Mouse (Mus musculus) splenic B cell, adult 2 months (primary cell): ENCODE data around the gene Tex14.
"Not testable (repeated sequence)": the region's sequence is repeated elsewhere in the genome, so short reads cannot be mapped to it uniquely, and the experiment has no call there.

ENCODE experiments used
- DNase-seq: peaks from one replicate; pipeline ENCODE4 v3.0.0-alpha.2; 2011; ENCODE audit warnings: low read depth, low spot score
- H3K27me3 ChIP-seq: 2 replicates; pipeline ENCODE4 v1.6.1; 2012; ENCODE audit warnings: mild to moderate bottlenecking, low read length, moderate library complexity, mixed read lengths; ENCODE audit not compliant: control insufficient read depth, poor library complexity, insufficient read depth, severe bottlenecking
- H3K36me3 ChIP-seq: 2 replicates; pipeline ENCODE4 v1.6.1; 2012; ENCODE audit warnings: mild to moderate bottlenecking, low read length, moderate library complexity, mixed read lengths; ENCODE audit not compliant: control insufficient read depth, poor library complexity, insufficient read depth, severe bottlenecking

Tex14 gene

GRCm38 (mm10) chr11:87404876-87405275, at the start of gene Tex14, which contains the start of gene Rad51c:
TSS of gene Tex14 (plus strand) at chr11:87405065.
TSS of gene Rad51c (minus strand) at chr11:87404954.
- H3K36me3 ChIP-seq, result no peaks in the 10 kb centered on the region
- no peaks in the 10 kb centered on the region for H3K27me3 ChIP-seq
- DNase-seq, result no peak

GRCm38 (mm10) chr11:87357317-87358300, 47.3 kb upstream of the Tex14 start:
- DNase-seq, result peak; percentile 19
- H3K27me3 ChIP-seq, result no peaks in the 10 kb centered on the region
- no peaks in the 10 kb centered on the region for H3K36me3 ChIP-seq

- Histone ChIP-seq H3K27me3 (no peaks in the 10 kb centered on the region), H3K36me3 (no peaks in the 10 kb centered on the region)
- DNase-seq, result peak; percentile 65
Observed at GRCm38 (mm10) chr11:87358331-87359261, 46.3 kb upstream of the Tex14 start, which contains the start of gene Ppm1e. TSS of gene Ppm1e (minus strand) at chr11:87359023.

- H3K36me3 ChIP-seq, result no peaks in the 10 kb centered on the region
- DNase-seq, result no peak
- H3K27me3 ChIP-seq, result no peaks in the 10 kb centered on the region
Observed at GRCm38 (mm10) chr11:87359262-87359612, 45.6 kb upstream of the Tex14 start.

- DNase-seq, result no peak
- no peaks in the 10 kb centered on the region for H3K36me3 ChIP-seq
- no peaks in the 10 kb centered on the region for H3K27me3 ChIP-seq
Observed at GRCm38 (mm10) chr11:87365120-87365519, 39.7 kb upstream of the Tex14 start.

- no peak for DNase-seq
- Histone ChIP-seq H3K36me3 (no peaks in the 10 kb centered on the region), H3K27me3 (no peaks in the 10 kb centered on the region)
Observed at GRCm38 (mm10) chr11:87367061-87367460, 37.8 kb upstream of the Tex14 start.

GRCm38 (mm10) chr11:87367865-87368580, 36.8 kb upstream of the Tex14 start:
- Histone ChIP-seq H3K36me3 (no peaks in the 10 kb centered on the region), H3K27me3 (no peaks in the 10 kb centered on the region)
- DNase-seq, result no peak

- no peaks in the 10 kb centered on the region for H3K36me3 ChIP-seq
- no peak for DNase-seq
- no peaks in the 10 kb centered on the region for H3K27me3 ChIP-seq
Observed at GRCm38 (mm10) chr11:87384551-87384950, 20.3 kb upstream of the Tex14 start.

GRCm38 (mm10) chr11:87385676-87386075, 19.2 kb upstream of the Tex14 start:
- Histone ChIP-seq H3K36me3 (no peaks in the 10 kb centered on the region), H3K27me3 (no peaks in the 10 kb centered on the region)
- DNase-seq, result no peak

GRCm38 (mm10) chr11:87393855-87394254, 11.0 kb upstream of the Tex14 start:
- Histone ChIP-seq H3K36me3 (peaks cover 1% of the 10 kb centered on the region; the same call in 1 of the 2 replicates), H3K27me3 (no peaks in the 10 kb centered on the region)
- peak; percentile 60 for DNase-seq

- Histone ChIP-seq H3K27me3 (no peaks in the 10 kb centered on the region), H3K36me3 (no peaks in the 10 kb centered on the region)
- no peak for DNase-seq
Observed at GRCm38 (mm10) chr11:87398402-87398801, 6.5 kb upstream of the Tex14 start.

GRCm38 (mm10) chr11:87404111-87404853, 583 bp upstream of the Tex14 start:
- H3K27me3 ChIP-seq, result no peaks in the 10 kb centered on the region
- no peaks in the 10 kb centered on the region for H3K36me3 ChIP-seq
- peak; percentile 99 for DNase-seq

GRCm38 (mm10) chr11:87413412-87413811, 8.5 kb downstream of the Tex14 start:
- peak; percentile 59 for DNase-seq
- H3K27me3 ChIP-seq, H3K36me3 ChIP-seq: not testable (repeated sequence)

GRCm38 (mm10) chr11:87416120-87416519, 11.3 kb downstream of the Tex14 start:
- H3K36me3 ChIP-seq, result no peaks in the 10 kb centered on the region
- DNase-seq, result no peak
- no peaks in the 10 kb centered on the region for H3K27me3 ChIP-seq
